Mouse (Mus musculus) stomach, postnatal 0 days (tissue): Measurements from ENCODE around the gene Ucn3.

ENCODE experiments used
- CTCF ChIP-seq: IDR thresholded peaks from 2 replicates; pipeline ENCODE4 v1.5.1; 2016; ENCODE audit warnings: antibody characterized with exemption, low read depth, mild to moderate bottlenecking, moderate library complexity
- EP300 ChIP-seq: optimal IDR thresholded peaks from 2 replicates; pipeline ENCODE3; 2016; ENCODE audit warnings: antibody characterized with exemption

- TF ChIP-seq CTCF (peak; percentile 13; the same call in 1 of the 2 replicates), EP300 (no peak)
Measured at GRCm38 (mm10) chr13:3893126-3893734, 51.9 kb downstream of the Ucn3 start.
